Mouse (Mus musculus): ENCODE results near the gene Ttc19. TPM values are rescaled to one million over a fixed set of nuclear protein-coding genes. Genes with fewer than 3 reads are reported as not detected.

Ttc19 gene
- polyA plus RNA-seq, 1 experiment from 2014 or later: 27.2 TPM

GRCm38 (mm10) chr11:62285020-62285419, 3.7 kb downstream of the Ttc19 start:
- peaks cover 51% of the 10 kb centered on the region for H3K36me3 ChIP-seq
- WGBS: 70% methylated on average over 8 of the region's 8 CpGs
- H3K27ac ChIP-seq: no peak overlapping the region

GRCm38 (mm10) chr11:62287700-62288099, 6.4 kb downstream of the Ttc19 start:
- H3K27me3 ChIP-seq: no peaks in the 10 kb centered on the region
- no peak overlapping the region for H3K27ac ChIP-seq
- no peak overlapping the region for H3K4me3 ChIP-seq (replicated peaks)
- peaks cover 60% of the 10 kb centered on the region for H3K36me3 ChIP-seq
- H3K9me3 ChIP-seq: no peaks in the 10 kb centered on the region
- ATAC-seq (ENCODE audit: insufficient number of reproducible peaks, insufficient read depth, low FRiP score, low TSS enrichment, low read depth): no peak
- no peak overlapping the region for H3K9ac ChIP-seq (replicated peaks)
- WGBS: 100% methylated on average over 1 of the region's 1 CpGs
- H3K4me2 ChIP-seq: no peak overlapping the region
- H3K4me1 ChIP-seq (replicated peaks): 0 out of 2 replicates have a peak, but pooled peaks cover 3% of the 10 kb centered on the region

More at GRCm38 (mm10) chr11:62285020-62285419, 3.7 kb downstream of the Ttc19 start:
- Histone ChIP-seq H3K9ac (replicated peaks) (no peak overlapping the region), H3K4me1 (replicated peaks) (peaks cover 8% of the 10 kb centered on the region), H3K27me3 (no peaks in the 10 kb centered on the region), H3K4me3 (replicated peaks) (no peak overlapping the region), H3K9me3 (no peaks in the 10 kb centered on the region), H3K4me2 (no peak overlapping the region)
- no peak for ATAC-seq (ENCODE audit: insufficient number of reproducible peaks, insufficient read depth, low FRiP score, low TSS enrichment, low read depth)

GRCm38 (mm10) chr11:62294121-62294520, 12.8 kb downstream of the Ttc19 start:
- 83% methylated on average over 2 of the region's 2 CpGs for whole genome bisulfite sequencing
- no peak overlapping the region for H3K4me2 ChIP-seq
- H3K36me3 ChIP-seq: peaks cover 68% of the 10 kb centered on the region
- H3K9ac ChIP-seq (replicated peaks): no peak overlapping the region
- H3K9me3 ChIP-seq: no peaks in the 10 kb centered on the region
- no peak overlapping the region for H3K4me3 ChIP-seq (replicated peaks)
- no peaks in the 10 kb centered on the region for H3K4me1 ChIP-seq (replicated peaks)
- H3K27me3 ChIP-seq: no peaks in the 10 kb centered on the region
- no peak overlapping the region for H3K27ac ChIP-seq
- no peak for ATAC-seq (ENCODE audit: insufficient number of reproducible peaks, insufficient read depth, low FRiP score, low TSS enrichment, low read depth)

- H3K9me3 ChIP-seq: no peaks in the 10 kb centered on the region
- WGBS: 87% methylated on average over 6 of the region's 6 CpGs
- ATAC-seq (ENCODE audit: insufficient number of reproducible peaks, insufficient read depth, low FRiP score, low TSS enrichment, low read depth): no peak
- H3K36me3 ChIP-seq: peaks cover 43% of the 10 kb centered on the region
- H3K4me1 ChIP-seq (replicated peaks): no peaks in the 10 kb centered on the region
- H3K27me3 ChIP-seq: no peaks in the 10 kb centered on the region
- no peak overlapping the region for H3K9ac ChIP-seq (replicated peaks)
- no peak overlapping the region for H3K4me3 ChIP-seq (replicated peaks)
- no peak overlapping the region for H3K27ac ChIP-seq
- no peak overlapping the region for H3K4me2 ChIP-seq
Observed at GRCm38 (mm10) chr11:62298883-62299282, 17.6 kb downstream of the Ttc19 start.

- H3K4me3 ChIP-seq (replicated peaks): no peak overlapping the region
- peaks cover 35% of the 10 kb centered on the region for H3K36me3 ChIP-seq
- no peak overlapping the region for H3K27ac ChIP-seq
- ATAC-seq (ENCODE audit: insufficient number of reproducible peaks, insufficient read depth, low FRiP score, low TSS enrichment, low read depth): no peak
- H3K27me3 ChIP-seq: no peaks in the 10 kb centered on the region
- H3K9ac ChIP-seq (replicated peaks): no peak overlapping the region
- H3K9me3 ChIP-seq: no peaks in the 10 kb centered on the region
- WGBS: 90% methylated on average over 2 of the region's 2 CpGs
- no peaks in the 10 kb centered on the region for H3K4me1 ChIP-seq (replicated peaks)
- no peak overlapping the region for H3K4me2 ChIP-seq
Observed at GRCm38 (mm10) chr11:62305866-62306265, 24.6 kb downstream of the Ttc19 start.

- H3K4me3 ChIP-seq (replicated peaks): no peak overlapping the region
- 94% methylated on average over 2 of the region's 2 CpGs for WGBS
- peaks cover 58% of the 10 kb centered on the region for H3K36me3 ChIP-seq
Observed at GRCm38 (mm10) chr11:62309296-62309695, 28.0 kb downstream of the Ttc19 start.

GRCm38 (mm10) chr11:62314984-62315383, 33.7 kb downstream of the Ttc19 start:
- Histone ChIP-seq H3K9ac (replicated peaks) (no peak overlapping the region), H3K4me3 (replicated peaks) (no peak overlapping the region), H3K36me3 (peaks cover 81% of the 10 kb centered on the region), H3K27ac (no peak overlapping the region), H3K9me3 (no peaks in the 10 kb centered on the region), H3K27me3 (no peaks in the 10 kb centered on the region), H3K4me1 (replicated peaks) (no peaks in the 10 kb centered on the region), H3K4me2 (no peak overlapping the region)
- ATAC-seq (ENCODE audit: insufficient number of reproducible peaks, insufficient read depth, low FRiP score, low TSS enrichment, low read depth): no peak
- 92% methylated on average over 5 of the region's 5 CpGs for WGBS

More at GRCm38 (mm10) chr11:62309296-62309695, 28.0 kb downstream of the Ttc19 start:
- Histone ChIP-seq H3K27ac (no peak overlapping the region), H3K4me2 (no peak overlapping the region), H3K9ac (replicated peaks) (no peak overlapping the region), H3K4me1 (replicated peaks) (no peaks in the 10 kb centered on the region), H3K27me3 (no peaks in the 10 kb centered on the region), H3K9me3 (no peaks in the 10 kb centered on the region)
- no peak for ATAC-seq (ENCODE audit: insufficient number of reproducible peaks, insufficient read depth, low FRiP score, low TSS enrichment, low read depth)

GRCm38 (mm10) chr11:62317746-62318145, 36.5 kb downstream of the Ttc19 start:
- Histone ChIP-seq H3K27ac (no peak overlapping the region), H3K9me3 (no peaks in the 10 kb centered on the region), H3K36me3 (peaks cover 97% of the 10 kb centered on the region), H3K4me2 (no peak overlapping the region), H3K4me3 (replicated peaks) (no peak overlapping the region), H3K27me3 (no peaks in the 10 kb centered on the region), H3K4me1 (replicated peaks) (no peaks in the 10 kb centered on the region), H3K9ac (replicated peaks) (no peak overlapping the region)
- 90% methylated on average over 11 of the region's 11 CpGs for WGBS
- no peak for ATAC-seq (ENCODE audit: insufficient number of reproducible peaks, insufficient read depth, low FRiP score, low TSS enrichment, low read depth)

GRCm38 (mm10) chr11:62320097-62320496, 38.8 kb downstream of the Ttc19 start:
- no peak for ATAC-seq (ENCODE audit: insufficient number of reproducible peaks, insufficient read depth, low FRiP score, low TSS enrichment, low read depth)
- Histone ChIP-seq H3K9me3 (no peaks in the 10 kb centered on the region), H3K4me3 (replicated peaks) (no peak overlapping the region), H3K9ac (replicated peaks) (no peak overlapping the region), H3K4me1 (replicated peaks) (no peaks in the 10 kb centered on the region), H3K27ac (no peak overlapping the region), H3K27me3 (no peaks in the 10 kb centered on the region), H3K36me3 (peaks cover 95% of the 10 kb centered on the region), H3K4me2 (no peak overlapping the region)
- 89% methylated on average over 3 of the region's 3 CpGs for WGBS

- WGBS: 83% methylated on average over 3 of the region's 3 CpGs
Observed at GRCm38 (mm10) chr11:62323659-62324058, 42.4 kb downstream of the Ttc19 start.

GRCm38 (mm10) chr11:62331141-62331540, 49.9 kb downstream of the Ttc19 start:
- Histone ChIP-seq H3K9me3 (no peaks in the 10 kb centered on the region), H3K4me1 (replicated peaks) (no peaks in the 10 kb centered on the region), H3K9ac (replicated peaks) (no peak overlapping the region), H3K27me3 (no peaks in the 10 kb centered on the region), H3K4me2 (no peak overlapping the region), H3K4me3 (replicated peaks) (no peak overlapping the region), H3K27ac (no peak overlapping the region), H3K36me3 (peaks cover 95% of the 10 kb centered on the region)
- WGBS: 85% methylated on average over 5 of the region's 5 CpGs
- no peak for ATAC-seq (ENCODE audit: insufficient number of reproducible peaks, insufficient read depth, low FRiP score, low TSS enrichment, low read depth)

More at GRCm38 (mm10) chr11:62323659-62324058, 42.4 kb downstream of the Ttc19 start:
- Histone ChIP-seq H3K27me3 (no peaks in the 10 kb centered on the region), H3K4me2 (no peak overlapping the region), H3K4me3 (replicated peaks) (no peak overlapping the region), H3K4me1 (replicated peaks) (no peaks in the 10 kb centered on the region), H3K36me3 (peaks cover 95% of the 10 kb centered on the region), H3K9me3 (no peaks in the 10 kb centered on the region), H3K27ac (no peak overlapping the region), H3K9ac (replicated peaks) (no peak overlapping the region)
- no peak for ATAC-seq (ENCODE audit: insufficient number of reproducible peaks, insufficient read depth, low FRiP score, low TSS enrichment, low read depth)

- H3K4me3 ChIP-seq (replicated peaks): no peak overlapping the region
- H3K4me2 ChIP-seq: no peak overlapping the region
- H3K36me3 ChIP-seq: peaks cover 95% of the 10 kb centered on the region
- no peaks in the 10 kb centered on the region for H3K4me1 ChIP-seq (replicated peaks)
- ATAC-seq (ENCODE audit: insufficient number of reproducible peaks, insufficient read depth, low FRiP score, low TSS enrichment, low read depth): no peak
- no peak overlapping the region for H3K9ac ChIP-seq (replicated peaks)
- no peaks in the 10 kb centered on the region for H3K27me3 ChIP-seq
- no peak overlapping the region for H3K27ac ChIP-seq
- H3K9me3 ChIP-seq: no peaks in the 10 kb centered on the region
- WGBS: 95% methylated on average over 4 of the region's 4 CpGs
Observed at GRCm38 (mm10) chr11:62332228-62332627, 51.0 kb downstream of the Ttc19 start.

Measured in limb, embryonic 12.5 days (tissue).